Mouse (Mus musculus): Measurements from ENCODE around the gene Coro2a. TPM values are rescaled to one million over a fixed set of nuclear protein-coding genes. Genes with fewer than 3 reads are reported as not detected.
A peak's percentile ranks its signal among the peaks of the same experiment; 100 is the strongest.
"Not testable (repeated sequence)": the region's sequence is repeated elsewhere in the genome, so short reads cannot be mapped to it uniquely, and the experiment has no call there.

The Coro2a gene
- polyA plus RNA-seq (2012; rRNA removed): 13.3 and 15.2 TPM in 2 replicates

DNA sequence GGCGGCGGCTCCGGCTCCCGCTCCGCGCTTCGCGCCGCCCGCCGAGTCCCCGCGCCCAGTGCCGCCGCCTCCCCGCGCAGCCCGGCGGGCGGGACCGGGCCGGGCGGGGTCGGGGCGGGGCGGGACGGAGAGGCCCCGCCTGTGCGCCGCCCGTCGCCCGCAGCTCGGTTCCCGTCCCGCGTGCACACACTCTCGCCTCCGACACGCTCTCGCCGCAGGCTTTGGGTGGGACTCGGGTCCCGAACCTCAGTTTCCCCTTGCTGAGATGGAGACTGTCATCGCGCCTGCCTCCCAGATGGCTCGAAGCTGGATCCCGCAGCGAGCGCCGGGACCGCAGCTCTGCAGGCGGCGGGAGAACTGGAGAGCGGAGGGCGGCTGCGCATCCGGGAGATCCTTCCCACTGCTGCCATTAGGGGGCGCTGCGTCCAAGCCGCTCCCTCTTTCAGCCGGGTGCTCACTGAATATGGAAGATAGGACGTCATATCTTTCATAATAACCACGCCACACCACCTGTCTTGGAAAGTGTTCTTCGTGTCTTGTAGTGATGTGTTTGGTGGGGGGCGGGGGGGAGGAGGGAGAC lies at the start of gene Coro2a:
TSS of gene Coro2a (minus strand) at position 359 of the 580 bp plus-strand sequence.
- peak; percentile 75 to 92 for DNase-seq (ENCODE audit: extremely low spot score in 1 of 2, low spot score in 1 of 2)

DNA sequence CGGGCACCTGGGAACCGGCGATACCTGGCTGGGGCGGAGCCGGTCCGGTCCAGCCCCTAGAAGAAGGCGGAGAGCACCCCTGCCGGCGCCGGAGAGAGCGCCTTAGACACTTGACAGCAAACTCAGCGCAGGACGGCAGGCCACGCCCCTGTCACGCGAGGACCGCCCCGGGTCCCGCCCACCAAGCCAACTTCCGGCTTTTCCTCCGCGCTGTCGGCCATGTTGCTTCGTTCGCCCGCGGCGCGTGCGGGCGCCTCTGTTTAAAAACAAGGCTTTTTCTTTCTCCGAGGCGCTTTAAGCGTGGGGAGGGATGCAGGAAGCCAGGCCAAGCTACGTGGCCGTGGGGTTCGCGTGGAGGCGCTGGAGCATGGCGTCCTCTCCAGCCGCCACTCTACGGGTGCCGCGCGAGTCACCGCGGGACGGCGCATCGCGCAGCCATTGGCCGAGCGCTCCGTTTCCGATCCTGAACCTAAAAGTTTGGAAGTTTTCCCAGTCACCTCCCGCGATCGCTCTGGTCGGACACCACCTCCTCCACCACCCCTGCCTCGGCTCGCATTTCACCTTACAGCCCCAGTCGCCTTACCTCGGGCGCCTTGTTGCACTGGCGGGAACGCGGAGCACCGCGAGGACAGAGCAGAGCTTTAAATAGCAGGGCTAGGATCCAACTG lies 48.2 kb upstream of the Coro2a start, which contains the start of gene Tbc1d2:
TSS of gene Tbc1d2 (minus strand) at position 124 of the 668 bp plus-strand sequence.
- peak; percentile 79 to 95 for DNase-seq (ENCODE audit: extremely low spot score in 1 of 2, low spot score in 1 of 2)

DNA sequence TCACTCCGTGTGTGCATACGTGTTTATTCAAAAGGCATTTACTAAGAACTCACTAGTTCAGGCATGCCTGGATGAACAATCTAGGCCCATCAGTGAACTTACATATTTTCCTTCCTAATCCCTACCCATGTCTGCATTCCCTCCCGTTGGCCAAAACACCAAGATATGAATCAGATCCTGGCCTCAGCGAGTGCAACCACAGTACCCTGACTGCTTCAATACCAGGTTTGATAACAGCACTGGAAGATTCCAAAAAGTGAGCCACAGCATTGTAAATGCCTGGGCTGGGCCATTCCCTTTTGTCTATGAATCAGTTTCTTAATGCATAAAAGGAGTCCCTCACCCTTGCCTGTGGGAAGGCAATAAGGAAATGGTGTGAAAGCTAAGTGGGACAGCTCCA lies 47.2 kb upstream of the Coro2a start:
- DNase-seq (ENCODE audit: extremely low spot score in 1 of 2, low spot score in 1 of 2): no peak

DNA sequence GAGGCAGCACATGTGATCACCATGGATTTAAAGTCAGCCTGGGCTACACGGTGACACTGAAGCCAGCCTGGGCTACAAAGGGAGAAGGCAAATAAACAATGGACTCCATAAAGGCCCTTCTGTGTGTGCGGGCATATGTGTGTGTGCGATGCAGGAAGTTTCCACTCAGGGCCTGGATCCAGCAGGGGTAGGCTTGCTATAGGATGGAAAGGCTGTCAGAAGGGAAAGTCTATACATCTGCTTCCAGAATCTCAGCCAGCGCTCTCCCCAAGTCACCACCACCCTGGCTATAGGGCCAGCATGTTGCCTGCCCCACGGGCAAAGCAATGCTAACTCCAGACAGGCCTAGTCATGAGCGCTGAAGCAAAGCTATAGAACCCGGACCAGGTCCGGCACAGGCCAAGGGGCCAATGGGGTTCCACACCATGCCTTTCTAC lies 41.7 kb upstream of the Coro2a start:
- no peak for DNase-seq (ENCODE audit: extremely low spot score in 1 of 2, low spot score in 1 of 2)

DNA sequence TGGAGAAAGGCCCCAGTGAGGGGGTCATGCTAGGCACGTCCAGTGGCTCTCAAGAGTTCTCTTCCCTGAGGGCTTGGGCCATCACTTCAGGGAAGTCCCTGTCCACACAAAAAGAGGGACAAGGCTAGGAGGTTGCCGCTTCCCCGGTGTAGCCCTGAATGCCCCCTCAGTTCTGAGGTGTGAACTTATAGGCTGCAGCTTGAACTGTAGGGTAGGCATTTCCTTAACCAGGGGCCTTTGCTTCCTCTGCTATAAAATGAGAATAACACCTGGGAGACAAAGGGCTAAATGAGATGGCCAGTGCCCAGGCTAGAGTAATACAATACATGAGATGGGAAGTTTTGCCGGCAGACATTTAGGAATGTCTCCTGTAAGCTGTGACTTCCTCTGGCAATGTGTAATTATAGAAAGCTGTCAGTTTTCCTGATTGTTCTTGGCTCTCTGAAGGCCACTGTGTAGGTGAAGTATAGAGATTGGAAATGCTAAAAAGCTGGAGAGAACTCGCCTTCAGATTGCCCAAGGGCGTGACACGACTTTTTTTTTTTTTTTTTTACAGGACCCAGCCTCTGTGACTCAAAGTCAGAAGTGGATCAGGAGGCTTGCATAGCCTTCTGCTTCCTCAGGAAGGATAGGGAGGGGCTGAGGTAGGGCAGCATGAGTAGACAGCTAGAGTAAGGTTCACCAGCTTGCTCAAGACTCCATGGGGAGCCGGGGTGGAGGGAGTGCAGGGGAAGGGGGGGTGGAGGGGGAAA lies 41.1 kb upstream of the Coro2a start:
- no peak for DNase-seq (ENCODE audit: extremely low spot score in 1 of 2, low spot score in 1 of 2)

DNA sequence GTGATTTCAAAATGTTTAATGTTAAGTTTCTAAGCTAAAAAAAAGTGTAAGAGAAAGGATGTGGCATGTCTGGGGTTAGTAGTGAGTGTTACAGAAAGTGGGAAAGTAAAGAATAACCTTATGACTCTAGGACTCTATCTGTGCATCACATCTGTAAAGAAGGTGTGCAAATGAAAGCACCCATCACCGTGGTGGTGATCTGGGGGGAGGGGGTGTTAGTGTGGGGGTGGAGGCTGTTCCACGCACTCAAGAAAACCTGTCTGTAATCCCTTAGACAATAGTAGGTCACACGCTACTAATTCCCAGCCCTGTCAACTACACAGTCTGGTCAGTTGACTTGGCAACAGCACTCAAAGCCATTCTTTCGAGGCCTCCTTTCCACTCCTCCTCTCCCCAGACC lies 39.3 kb upstream of the Coro2a start:
- DNase-seq (ENCODE audit: extremely low spot score in 1 of 2, low spot score in 1 of 2): no peak

DNA sequence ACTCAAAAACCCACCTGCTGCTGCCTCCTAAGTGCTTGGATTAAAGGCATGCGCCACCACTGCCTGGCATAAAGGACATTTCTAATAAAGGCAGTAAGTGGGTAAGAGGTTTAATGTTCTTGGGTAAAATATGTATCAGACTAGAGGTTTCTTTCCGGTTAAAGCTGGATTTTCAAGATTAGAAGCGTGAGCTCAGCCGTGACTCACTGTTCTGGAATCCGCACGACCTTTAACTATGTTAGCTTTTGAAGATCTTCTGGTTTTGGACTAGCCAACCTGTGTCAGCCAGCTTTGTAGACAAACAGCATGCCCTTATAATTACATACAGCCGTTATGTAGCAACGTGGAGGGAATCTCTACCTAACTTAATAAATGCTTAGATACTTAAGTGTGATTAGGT lies 37.9 kb upstream of the Coro2a start:
- no peak for DNase-seq (ENCODE audit: extremely low spot score in 1 of 2, low spot score in 1 of 2)

DNA sequence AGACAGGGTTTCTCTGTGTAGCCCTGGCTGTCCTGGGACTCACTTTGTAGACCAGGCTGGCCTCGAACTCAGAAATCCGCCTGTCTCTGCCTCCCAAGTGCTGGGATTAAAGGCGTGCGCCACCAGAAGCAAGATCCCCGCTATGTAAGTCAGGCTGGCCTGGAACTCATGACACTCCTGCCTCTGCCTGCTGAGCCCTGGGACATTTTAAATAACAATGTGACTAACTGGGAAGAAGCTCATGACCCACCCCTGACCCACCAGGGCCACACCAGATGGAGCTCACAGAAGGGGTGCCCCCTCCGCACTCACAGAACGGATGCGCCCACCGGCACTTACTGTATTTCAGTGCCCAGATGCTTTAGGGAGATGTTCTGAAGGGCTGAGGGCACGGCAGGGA lies 35.2 kb upstream of the Coro2a start:
- not testable (repeated sequence) for DNase-seq (ENCODE audit: extremely low spot score in 1 of 2, low spot score in 1 of 2)

DNA sequence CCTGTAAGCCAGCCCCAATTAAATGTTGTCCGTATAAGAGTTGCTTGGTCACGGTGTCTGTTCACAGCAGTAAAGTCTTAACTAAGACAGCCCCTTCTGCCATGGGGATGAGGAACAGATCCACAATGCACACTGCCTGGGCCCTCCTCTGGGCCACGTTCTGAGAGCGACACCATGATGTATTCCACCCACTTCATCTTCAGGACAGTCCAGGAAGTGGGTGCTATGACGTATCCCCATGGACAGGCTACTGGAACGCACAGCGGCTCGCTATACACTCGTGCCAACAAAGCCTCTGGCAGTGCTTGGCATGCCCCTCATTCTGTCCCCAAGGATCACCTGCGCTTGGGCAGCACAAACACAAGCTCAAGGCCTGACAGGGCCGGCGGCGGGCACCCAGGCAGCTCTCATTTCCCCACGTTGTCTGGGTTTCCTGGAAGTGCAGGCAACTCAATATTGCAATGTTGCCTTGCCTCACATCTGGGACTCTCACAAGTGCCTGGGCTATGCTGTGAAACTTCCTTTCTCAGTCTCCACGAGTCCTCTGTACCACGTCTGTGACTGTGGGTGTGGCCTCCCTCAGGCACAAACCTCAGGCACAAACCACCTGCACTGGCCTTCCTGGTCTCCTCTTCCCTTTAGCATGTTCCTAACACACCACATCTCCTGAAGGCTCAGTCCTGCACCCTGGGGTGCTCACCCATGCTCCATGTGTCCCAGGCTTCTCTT lies 33.9 kb upstream of the Coro2a start:
- no peak for DNase-seq (ENCODE audit: extremely low spot score in 1 of 2, low spot score in 1 of 2)

DNA sequence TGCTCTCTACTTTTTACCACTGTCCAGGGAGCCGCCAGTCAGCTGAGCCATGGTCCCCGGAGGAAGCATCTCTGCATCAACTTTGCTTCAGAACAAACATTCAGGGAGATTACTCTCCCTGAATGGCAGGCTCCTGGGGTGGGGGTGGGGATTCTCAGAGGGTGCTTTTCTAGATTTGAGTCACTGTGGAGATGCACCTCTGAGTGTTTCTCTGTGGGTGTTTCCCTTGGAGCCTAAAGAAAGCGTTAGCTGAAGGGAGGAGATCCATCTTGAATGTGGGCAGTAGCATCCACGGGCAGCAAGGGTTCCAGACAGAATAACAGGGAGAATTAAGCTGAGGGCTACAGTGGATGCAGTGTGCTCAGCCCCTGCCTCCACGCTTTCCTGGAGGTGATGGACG lies 32.9 kb upstream of the Coro2a start:
- no peak for DNase-seq (ENCODE audit: extremely low spot score in 1 of 2, low spot score in 1 of 2)

DNA sequence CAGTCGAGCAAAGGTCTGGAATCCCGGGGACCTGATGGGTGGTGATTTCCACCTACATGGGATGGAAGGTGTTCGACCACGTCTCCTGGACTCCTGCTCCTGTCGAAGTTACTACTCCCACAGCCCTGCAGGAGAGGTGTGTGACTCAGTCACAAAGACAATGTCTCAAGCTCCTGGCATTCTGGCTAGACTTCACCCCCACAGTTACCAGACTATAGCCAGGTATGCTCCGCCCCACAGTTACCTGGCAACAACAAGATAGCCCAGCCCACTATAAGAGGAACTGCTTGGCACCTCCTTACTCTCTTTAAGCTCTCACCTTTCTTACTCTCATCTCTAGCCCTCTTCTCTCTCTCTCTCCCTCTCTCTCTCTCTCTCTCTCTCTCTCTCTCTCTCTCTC lies 31.6 kb upstream of the Coro2a start:
- not testable (repeated sequence) for DNase-seq (ENCODE audit: extremely low spot score in 1 of 2, low spot score in 1 of 2)

DNA sequence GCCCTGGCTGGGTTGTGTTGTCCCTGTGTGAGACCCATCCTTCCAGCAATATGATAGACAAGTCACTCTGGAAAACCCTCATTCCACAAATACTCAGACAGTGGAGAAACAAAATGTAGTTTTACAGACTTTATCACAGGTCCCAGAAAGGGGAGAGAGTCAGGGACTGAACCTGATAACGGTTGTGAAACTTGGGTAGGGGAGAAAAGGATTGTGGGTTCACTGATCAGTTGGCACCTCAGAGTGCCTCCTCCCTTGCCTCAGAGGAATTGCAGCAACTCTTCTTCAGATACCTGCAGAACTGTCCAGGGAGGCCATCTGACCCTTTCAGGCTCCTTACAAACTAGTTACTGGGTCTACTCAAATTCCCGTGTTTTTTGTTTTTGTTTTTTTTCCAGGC lies 30.5 kb upstream of the Coro2a start:
- DNase-seq (ENCODE audit: extremely low spot score in 1 of 2, low spot score in 1 of 2): no peak

DNA sequence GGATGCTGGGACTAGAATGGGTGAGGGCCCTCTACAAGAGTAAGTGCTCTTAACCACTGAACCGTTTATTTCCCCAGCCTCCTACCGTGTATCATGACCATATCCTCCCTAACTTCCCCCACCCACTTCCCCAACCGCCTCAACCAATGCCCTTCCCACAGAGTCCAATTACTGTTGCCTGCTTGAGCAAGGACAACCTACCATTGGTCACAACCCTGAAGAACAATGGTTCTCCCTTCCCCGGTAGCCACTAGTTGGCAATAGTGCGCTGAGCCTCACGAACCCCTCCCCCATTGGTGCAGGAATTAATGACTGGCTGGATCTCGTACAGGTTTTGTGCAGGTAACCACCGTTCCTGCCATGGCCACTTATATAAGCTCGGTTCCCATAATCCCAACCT lies 28.4 kb upstream of the Coro2a start:
- no peak for DNase-seq (ENCODE audit: extremely low spot score in 1 of 2, low spot score in 1 of 2)

DNA sequence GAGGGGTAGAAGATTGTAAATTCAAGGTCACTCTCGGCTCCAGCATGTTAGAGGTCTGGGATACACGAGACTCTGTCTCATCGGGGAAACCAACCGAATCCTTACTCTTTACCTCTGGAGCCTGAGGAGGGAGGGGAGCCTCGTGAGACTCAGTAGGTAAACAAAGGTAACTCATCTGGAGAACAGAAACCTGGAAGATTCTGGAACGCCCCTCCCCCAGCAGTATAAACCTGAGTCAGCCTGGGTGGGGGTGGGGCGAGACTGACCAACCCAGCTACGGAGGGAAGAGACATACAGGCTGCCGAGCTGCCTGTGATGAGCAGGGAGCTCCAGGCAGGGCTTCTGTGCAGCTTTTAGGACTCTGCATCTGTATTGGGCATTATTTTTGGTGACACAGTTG lies 26.9 kb upstream of the Coro2a start:
- DNase-seq (ENCODE audit: extremely low spot score in 1 of 2, low spot score in 1 of 2): no peak

DNA sequence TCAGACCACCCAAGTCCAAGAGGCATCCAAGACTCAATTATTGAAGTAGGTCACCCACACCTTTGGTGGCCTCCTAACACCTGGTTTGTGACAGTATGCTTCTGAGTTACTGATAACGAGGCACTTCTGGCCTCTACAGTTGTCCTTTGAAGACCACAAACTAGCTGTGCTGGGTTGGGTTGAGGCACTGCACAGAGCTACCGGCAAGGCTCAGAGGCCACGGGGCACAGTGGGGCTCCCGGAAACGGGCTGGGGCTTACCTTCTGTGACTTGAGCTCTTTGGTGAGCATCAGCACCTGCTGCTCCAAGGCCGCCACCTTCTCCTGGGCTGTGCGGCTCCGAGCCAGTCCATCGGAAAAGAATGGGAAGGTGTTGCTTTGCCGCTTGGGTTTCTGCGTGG lies 26.1 kb upstream of the Coro2a start:
- DNase-seq (ENCODE audit: extremely low spot score in 1 of 2, low spot score in 1 of 2): no peak

DNA sequence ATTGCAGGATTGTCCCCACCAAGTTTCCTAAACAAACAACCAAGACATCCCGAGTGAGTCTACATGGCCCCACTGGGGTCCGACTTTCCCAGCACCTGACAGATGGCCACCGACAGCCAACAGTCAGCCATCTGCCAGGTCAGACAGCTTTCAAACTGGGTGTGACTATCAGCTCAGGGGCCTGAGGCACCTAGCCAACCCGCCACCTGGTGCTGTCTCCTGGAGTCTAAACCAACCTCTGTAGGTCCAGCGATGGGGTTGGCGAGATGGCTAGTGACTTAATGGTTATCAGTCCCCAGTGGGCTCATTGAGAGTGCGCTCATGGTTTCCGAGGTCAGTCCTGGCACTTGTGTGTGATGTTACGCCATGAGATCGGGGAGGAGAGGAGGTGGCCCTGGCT lies 23.1 kb upstream of the Coro2a start:
- DNase-seq (ENCODE audit: extremely low spot score in 1 of 2, low spot score in 1 of 2): no peak

DNA sequence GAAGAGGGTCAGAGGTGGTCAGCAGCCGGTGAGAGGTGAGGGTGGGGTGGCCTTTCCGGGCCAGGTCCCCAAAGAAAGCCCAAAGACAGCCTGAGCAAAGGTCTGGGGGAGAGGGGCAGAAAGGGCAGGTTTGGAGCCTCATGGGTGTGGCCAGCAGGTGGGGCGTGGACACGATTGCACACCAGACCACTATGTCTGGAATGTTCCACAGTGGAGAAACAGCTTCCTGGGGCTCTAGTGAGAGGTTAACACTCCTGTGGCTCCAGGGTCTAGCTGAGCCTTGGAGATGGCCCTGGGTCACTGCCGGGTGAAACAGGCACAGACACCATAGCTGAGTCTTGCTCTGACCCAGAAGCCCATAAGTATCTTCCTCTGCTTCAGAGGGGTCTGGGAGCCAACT lies 21.0 kb upstream of the Coro2a start:
- DNase-seq (ENCODE audit: extremely low spot score in 1 of 2, low spot score in 1 of 2): no peak

DNA sequence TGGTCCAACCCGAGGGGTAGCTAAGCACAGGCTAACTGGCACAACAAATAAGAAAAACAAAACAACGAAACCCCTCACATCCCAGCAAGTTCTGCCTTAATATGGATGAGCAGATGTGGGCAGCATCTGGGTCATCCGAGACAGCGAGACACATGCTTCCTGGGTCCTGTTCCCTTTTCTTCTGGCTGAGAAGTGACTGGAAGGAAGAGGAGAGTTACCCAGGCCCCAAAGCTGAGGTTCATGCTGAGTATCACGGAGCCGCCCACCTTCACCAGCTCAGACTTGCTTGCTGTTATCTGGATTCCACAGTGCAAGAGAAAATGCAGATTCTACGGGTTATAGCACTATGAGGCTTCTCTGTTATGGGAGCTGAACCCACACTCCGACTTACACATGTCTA lies 18.9 kb upstream of the Coro2a start:
- DNase-seq (ENCODE audit: extremely low spot score in 1 of 2, low spot score in 1 of 2): no peak

DNA sequence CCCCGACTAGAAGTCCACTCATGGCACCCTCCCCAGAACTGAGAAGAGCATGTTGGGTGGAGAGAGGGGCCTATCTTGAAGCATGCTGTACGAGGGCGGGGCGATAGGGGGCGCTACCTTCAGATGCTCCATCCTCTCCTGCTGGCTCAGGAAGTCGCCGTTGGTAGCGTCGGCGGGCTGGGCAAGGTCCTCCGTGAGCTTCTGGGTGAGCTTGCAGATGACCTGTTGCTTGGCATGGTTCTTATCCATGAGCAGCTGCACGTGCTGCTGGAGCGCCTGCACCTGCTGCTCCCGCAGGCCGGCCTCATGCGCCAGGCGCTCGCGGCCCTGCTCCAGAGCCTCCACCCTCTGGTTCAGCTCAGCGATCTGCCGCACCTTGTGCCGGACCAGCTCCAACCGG lies 18.3 kb upstream of the Coro2a start:
- DNase-seq (ENCODE audit: extremely low spot score in 1 of 2, low spot score in 1 of 2): no peak

DNA sequence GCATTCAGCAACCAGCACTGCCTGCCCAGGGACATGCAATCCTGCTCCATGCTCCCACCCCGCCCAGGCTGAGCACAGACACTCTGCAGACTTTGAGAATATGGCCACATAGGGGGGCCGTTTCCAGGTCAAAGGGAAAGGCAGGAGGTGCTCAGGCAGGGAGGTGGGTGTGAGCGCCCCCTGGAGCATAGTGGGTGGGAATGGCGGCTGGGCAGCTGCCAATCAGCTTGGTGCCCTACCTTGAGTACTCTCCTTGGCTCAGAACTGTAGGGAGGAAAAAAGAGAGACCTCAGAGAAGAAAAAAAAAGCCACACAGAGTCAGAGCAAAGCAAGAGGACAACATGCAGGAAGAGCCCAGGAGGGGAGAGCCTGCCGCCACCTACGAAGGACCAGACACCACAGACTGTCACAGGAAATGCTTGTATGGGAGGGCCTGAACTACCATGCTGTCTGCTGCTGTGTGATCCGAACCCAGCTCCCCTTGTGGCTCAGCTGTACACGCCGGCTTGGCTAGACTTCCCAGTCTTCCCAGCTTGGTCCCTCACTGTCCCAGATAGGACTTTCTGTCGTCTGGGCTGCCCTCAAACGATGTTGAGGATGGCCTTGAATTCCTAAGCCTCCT lies 16.3 kb upstream of the Coro2a start:
- DNase-seq (ENCODE audit: extremely low spot score in 1 of 2, low spot score in 1 of 2): no peak

DNA sequence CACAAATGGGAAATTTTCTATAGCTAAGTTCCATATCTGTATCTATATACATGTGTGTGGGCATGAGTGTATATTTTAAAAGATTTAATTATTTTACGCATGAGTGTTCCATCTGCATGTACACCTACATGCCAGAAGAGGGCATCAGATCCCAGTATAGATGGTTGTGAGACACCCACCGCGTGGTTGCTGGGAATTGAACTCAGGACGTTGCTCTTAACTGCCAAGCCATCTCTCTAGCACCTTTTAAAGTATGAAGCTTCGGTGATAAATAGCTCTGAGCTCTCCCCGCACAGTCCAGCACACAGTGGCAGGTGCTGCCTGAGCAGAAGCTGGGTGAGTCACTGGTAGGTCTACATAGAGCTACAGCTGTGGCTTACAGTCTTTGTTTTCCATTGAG lies 15.4 kb upstream of the Coro2a start:
- DNase-seq (ENCODE audit: extremely low spot score in 1 of 2, low spot score in 1 of 2): no peak

All from frontal cortex, adult 2 months (tissue).